Mouse (Mus musculus): ENCODE results near the gene Gm5725. TPM values are rescaled to one million over a fixed set of nuclear protein-coding genes. Genes with fewer than 3 reads are reported as not detected.
"Not testable (repeated sequence)": the region's sequence is repeated elsewhere in the genome, so short reads cannot be mapped to it uniquely, and the experiment has no call there.

Gene Gm5725
- not detected for total RNA-seq (2021)
- long read RNA-seq, experiment 1: 0 reads
- long read RNA-seq, experiment 2: 0 reads

DNA sequence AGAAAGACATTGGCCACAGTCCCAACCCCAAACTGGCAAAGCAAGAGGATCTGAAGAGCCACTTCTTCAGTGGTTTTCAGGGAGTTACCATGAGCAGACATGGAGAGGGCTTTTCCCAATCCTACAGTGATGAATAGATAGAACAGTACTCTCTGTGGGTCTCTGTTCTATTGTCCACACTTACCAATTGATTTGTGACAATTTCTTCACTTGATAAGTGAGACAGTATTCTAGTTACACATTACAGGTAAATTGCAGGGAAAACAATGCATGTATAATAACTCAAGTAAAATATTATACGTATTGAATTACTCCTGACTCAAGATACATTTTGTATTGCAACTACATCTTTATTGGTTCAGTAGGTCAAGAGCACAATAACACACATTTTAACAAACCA, at the start of gene Gm5725:
Gene Gm5725 (minus strand): TSS at position 101 of the 400 bp plus-strand sequence.
- DNase-seq (ENCODE audit: low spot score in 2 of 2): not testable (repeated sequence)

DNA sequence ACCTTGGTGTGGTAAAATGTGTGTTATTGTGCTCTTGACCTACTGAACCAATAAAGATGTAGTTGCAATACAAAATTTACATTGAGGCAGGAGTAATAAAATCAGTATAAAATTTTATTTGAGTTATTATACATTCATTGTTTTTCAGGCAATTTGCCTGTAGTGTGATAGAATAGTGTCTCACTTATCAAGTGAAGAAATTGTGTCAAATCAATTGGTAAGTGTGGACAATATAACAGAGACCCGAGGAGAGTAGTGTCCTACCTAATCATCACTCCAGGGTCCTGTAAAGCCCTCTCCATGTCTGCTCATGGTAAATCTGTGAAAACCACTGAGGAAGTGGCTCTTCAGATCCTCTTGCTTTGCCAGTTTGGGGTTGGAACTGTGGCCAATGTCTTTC, 12.0 kb downstream of the Gm5725 start, which contains the start of gene Vmn1r135:
Gene Vmn1r135 (plus strand): TSS at position 301 of the 400 bp plus-strand sequence.
- DNase-seq (ENCODE audit: low spot score in 2 of 2): not testable (repeated sequence)

DNA sequence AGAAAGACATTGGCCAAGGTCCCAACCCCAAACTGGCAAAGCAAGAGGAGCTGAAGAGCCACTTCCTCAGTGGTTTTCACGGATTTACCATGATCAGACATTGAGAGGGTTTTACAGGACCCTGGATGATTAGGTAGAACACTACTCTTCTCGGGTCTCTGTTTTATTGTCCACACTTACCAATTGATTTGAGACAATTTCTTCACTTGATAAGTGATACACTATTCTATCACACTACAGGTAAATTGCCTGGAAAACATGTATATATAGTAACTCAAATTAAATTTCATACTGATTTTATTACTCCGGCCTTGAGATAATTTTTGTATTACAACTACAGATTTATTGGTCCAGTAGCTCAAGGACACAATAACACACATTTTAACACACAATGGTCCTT, 47.4 kb downstream of the Gm5725 start, which contains the start of gene Gm4177:
Gene Gm4177 (minus strand): TSS at position 101 of the 400 bp plus-strand sequence.
- DNase-seq (ENCODE audit: low spot score in 2 of 2): not testable (repeated sequence)

Other genes starting within 250 kb of the Gm5725 start
- gene Vmn1r132, start 230.2 kb downstream of the Gm5725 start, total RNA-seq (2021): not detected
- gene Gm4175, start 82.8 kb downstream of the Gm5725 start, total RNA-seq (2021): not detected
- gene Gm4177, start 47.5 kb downstream of the Gm5725 start, total RNA-seq (2021): not detected
- not detected for gene Vmn1r135, start 11.9 kb downstream of the Gm5725 start, total RNA-seq (2021)
- gene Gm5891, start 77.0 kb upstream of the Gm5725 start, total RNA-seq (2021): not detected
- not detected for gene Vmn1r137, start 150.3 kb upstream of the Gm5725 start, total RNA-seq (2021)
- gene Vmn1r138, start 184.6 kb upstream of the Gm5725 start, total RNA-seq (2021): not detected
- gene Gm6176, start 212.0 kb upstream of the Gm5725 start, total RNA-seq (2021): not detected
- gene Vmn1r139, start 224.8 kb upstream of the Gm5725 start, total RNA-seq (2021): not detected